Mouse (Mus musculus) testis, postnatal 14 days (tissue): ENCODE measurements at regions not wholly inside any gene's neighbourhood (a gene's known extent, or its start where the extent isn't known, plus 50 kb on each side); places are given as distances from the start of the nearest gene placed in this dataset.
A peak's percentile ranks its signal among the peaks of the same experiment; 100 is the strongest.

Source experiments
- DNase-seq: peaks from one replicate; pipeline ENCODE4 v3.0.0; 2021; ENCODE audit warnings: low spot score

DNA sequence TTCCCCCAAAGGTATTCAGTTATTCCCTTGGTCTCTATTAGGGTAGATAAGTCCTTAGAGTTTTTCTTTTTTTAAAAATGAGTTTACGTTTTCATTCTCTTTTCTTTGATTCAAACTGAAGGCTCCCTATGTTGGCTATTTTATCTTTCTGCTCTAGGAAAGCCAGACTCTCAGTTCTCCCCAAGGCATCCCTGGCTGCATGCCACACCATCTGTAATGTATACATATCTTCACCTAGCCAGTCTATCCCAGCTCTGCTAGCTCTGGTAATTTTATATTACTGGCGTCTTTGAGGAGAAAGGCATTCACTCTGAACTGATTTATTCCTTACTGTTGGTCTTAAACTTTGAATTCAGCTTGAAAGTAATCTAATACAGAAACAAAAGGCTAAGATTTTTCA, 65.2 kb upstream of the Cabcoco1 start:
- DNase-seq = no peak

DNA sequence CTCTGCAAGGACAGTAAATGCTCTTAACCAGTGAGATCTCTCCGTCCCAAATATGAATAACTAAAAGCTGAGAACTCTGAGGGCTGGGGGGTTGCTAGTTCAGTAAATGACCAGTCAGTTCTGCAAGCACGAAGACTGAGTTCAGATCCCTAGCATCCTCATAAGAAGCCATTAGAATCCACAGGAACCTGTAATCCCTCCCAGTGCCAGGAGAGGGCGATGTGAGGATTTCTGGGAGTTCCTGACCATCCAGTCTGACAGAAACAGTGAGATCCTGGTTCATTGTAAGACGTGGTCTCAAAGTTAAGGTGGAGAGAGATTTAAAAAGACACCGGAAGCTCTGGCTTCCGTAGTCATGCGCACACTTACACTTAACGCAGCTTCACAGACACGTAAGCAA, 70.2 kb upstream of the Cabcoco1 start:
- DNase-seq = peak; percentile 47

DNA sequence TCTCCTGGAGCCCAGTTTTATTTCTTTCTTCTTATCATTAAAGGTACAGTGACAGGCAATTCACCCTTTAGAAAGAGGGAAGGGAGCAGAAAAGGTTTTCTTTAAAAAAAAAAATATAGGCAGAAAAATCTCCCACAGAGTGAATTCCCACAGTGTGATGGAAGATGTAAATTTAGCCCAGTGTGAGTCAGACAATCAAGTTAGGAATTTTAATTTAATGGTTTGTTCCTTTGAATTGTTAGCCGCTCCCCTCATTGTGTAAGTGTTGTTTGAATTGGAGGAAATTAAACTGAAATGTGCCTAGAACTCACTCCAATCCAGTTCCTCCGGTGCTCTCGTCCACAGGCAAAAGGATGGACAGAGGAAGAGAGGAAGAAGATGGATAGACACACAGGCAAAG, 71.0 kb upstream of the Cabcoco1 start:
- DNase-seq = no peak

DNA sequence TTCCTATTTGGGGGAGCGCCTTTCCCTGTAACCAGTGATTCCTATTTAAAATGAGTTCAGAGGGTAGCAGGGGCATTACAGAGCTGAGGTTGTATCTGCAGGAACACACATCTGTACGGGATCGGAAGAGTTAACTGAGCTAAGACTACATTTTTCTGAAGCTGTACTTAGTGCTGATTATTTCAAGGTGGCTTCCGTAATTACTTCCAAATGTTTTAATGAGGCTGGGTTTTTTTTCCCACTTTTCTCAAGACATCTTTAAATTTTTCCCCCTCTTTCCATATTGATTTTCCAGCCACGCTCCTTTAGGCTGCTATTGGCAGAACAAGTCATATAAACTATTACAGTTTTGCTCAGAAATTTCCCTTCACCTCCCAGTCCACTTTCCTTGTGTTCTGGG, 82.1 kb upstream of the Cabcoco1 start:
- DNase-seq = no peak

DNA sequence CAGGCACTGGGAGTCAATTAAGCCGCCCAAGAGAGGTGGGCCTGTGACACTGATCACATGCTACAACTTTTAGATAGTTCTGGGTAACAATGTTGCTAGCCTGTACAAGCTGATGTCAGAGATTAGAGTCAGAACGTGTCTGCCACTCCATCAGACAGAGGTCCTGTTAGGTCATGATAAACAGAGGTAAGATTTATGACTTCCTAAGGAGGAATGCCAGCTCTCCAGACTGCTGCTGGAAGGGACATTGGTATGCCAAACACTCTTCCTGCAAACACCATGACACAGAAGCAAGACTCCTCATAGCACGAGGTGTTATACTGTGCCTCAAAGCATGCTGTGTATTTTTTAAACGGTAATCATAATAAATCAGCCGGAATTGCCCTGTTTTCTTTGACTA, 83.6 kb upstream of the Cabcoco1 start:
- DNase-seq = no peak

DNA sequence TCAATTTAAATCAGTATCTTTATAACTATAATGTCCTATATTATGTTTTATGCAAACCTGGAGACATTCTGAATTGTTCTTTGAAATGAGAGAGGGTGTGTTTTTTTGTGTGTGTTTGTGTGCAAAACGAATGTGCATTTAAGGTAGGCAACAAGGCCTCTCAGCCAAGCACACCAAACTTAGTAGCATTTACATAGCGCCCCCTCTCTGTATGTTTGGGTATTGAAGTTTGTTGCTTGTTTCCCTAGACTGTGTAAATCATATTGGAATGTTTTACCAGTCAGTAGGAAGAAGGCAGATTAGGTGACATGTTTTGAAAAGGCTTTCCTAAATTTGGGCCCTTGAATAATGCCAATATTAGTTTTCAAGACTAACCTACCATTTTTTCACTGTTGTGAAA, 84.1 kb upstream of the Cabcoco1 start:
- DNase-seq = no peak

DNA sequence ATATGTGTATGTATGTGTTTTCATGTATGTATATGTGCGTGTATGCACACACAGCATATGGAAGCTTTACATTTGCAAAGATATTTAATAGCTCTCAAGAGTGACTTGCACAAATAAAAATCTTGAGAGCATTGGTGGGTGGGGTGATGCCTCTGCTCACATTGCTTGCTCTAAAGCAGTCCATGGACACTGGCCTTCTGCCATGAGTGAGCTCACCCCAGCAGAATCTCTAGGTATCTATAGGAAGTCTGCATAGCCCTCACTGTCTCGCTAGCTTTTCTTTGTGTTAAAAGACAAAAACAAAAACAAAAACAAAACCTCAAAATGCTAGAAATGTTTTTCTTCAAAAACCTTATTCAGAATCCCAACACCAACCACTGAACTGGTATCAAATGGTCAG, 87.8 kb upstream of the Cabcoco1 start:
- DNase-seq = no peak

DNA sequence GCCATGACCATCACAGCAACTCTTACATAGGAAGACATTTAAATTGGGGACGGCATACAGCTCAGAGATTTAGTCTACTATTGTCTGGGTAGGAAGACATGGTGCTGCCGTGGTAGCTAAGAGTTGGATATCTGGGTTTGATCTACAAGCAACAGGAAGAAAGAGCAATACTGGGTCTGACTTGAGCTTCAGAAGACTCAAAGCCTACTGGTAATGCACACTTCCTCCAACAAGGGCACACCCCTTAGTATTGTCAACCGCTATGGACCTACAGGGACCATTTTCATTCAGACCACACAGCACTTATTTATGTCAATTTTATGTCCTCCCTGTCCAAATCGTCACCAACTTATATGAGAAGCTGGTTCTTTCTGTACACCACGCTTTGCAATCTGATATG, 90.3 kb upstream of the Tmem26 start:
- no peak for DNase-seq

DNA sequence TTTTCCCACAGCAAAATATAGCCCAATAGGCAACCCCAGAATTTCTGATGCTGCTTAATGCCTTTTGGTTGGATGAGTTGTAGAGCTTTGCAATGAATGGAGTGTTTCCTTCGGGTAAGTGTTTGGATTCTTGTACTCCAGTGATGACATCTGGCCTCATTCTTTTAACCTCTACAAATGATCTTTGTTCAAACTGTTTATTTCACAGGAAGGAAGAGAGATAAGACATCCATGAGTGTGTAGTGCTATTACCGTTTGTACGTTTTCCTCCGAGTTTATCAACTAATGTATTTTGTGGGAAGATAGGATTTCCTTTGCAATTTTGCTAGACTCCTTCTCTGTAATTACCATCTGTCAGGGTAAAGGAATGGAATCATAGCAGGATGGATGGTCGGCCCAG, 70.7 kb upstream of the Tmem26 start:
- DNase-seq = no peak

DNA sequence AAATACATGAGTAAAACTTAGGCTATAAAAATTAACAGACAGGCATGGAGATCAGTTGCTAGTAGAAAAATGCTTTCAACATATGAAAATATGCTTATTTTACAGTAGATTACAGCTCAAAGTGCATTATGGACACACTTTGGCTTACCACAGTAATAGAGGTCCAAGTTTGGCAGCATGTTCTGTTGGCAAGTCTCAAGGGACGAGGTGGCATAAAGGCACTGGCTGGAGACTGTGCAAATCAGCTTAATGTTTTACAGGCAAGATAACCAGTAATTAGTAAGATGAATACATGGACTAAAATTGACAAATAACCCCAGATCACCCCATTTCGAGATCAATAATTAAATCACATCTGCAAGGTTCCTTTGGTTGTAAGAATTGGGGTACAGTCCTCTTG, 68.0 kb upstream of the Tmem26 start:
- no peak for DNase-seq

DNA sequence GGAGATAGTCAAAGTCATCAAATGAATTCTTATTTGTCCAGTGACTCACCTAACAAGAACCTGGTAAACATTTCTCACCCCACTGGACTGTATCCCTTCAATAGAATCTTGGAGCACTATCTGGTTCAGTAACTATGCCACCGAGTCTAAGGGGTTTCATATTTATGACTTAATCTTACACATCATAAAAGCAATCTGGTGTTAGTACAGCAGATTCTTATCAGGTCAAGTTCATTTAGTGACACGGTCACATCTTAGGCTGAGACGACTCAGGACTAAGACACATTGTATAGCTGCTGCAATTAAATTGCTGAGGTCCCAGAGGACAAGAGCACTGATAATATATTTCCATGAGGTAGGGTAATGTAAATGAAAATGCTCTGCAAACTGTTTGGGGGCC, 57.4 kb upstream of the Tmem26 start:
- no peak for DNase-seq

DNA sequence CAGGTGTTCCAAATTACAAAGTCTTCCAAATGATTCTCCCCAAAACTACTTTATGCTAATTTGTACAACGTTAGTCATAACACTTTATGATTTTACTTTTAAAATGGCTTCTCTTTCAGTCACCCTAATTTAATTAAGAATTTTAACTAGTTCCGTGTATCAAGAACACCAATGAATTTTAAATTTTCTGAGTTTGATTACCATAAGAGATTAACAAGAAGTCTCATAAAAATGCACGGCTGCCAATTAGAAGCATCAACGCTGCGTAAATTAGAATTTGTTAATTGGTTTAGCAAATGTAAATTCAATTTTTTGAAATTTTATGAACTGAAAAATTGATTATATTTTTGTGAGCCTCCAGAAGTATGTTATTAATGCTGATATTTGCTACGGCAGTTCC, 54.1 kb upstream of the Tmem26 start:
- DNase-seq = no peak

DNA sequence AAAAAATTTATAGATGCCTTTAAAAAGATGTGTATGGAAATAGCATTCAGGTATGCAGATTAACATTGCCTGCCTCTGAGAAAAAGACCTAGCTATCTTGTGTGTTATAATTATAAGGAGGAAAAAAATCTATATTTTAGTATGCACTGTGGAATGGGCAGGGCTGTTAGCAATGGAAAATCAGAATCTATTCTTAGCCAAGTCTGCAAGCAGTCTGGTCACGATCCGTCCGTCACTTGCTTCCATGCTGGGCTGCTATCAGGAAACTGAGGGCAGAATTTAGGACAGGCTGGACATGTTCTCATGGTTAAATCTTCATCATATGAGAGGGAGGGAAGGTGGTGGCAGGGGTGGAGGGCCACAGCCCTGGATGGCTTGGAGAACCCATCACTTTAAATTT, 53.5 kb upstream of the Tmem26 start:
- no peak for DNase-seq

DNA sequence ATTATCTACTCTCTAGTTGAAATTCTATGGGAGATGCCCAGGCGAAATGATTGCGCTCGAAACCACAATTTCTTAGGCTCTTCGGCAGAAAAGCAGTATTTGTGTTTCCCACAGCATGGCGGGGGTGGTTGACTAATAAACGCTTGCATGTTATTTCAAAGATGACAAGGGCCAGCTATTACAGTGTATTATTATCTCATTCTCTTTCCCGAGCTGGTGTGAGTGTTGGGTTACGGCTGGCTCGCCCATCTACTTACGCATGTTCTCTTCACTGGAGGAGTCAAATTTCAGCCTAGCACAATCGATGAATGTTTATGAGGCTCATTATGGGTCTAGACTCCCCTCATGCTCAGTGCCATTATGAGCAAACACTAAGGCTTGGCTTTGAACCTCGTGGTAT, 51.2 kb upstream of the Tmem26 start:
- no peak for DNase-seq

DNA sequence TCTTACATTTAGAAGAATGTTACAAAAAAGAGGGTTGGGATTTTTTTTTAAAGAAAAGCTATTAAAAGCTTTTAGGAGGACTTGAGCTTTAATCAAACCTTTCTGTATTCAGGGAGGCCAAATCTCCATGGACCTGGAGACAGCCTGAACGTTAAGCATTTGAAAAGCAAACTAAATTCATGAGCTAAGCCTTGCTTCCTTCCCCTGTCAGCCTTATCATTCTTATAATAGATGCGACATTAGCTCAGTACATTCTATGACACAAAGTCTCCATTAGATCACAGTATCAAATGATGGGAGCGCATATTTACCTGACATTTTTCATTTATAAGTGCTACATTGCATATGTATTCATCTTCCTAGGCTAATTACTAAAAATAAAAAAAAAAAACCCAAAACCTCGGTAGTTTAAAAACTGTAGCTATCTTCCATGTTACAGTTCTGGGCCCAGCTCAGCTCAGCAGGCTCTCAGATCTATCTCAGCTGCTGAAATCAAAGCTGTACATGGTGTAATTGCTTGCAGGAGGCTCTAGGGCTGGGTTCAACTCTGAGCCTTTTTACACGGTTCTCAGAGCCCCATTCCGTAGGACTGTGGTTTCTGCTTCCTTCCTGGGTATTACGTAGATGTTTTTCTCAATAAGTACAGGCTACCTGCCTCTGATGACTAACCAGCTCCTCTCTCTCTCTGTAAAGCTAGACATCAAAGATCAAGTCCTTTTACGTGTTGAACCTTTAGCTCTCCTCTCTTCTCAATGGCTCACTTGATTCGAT, 50.2 kb upstream of the Tmem26 start:
- no peak for DNase-seq
